Mouse (Mus musculus) kidney, adult 8-10 months (tissue): ENCODE measurements at regions not wholly inside any gene's neighbourhood (a gene's known extent, or its start where the extent isn't known, plus 50 kb on each side); places are given as distances from the start of the nearest gene placed in this dataset.
A peak's percentile ranks its signal among the peaks of the same experiment; 100 is the strongest.

Source experiments
- DNase-seq, 2 experiments: peaks; one replicate each; pipeline ENCODE4 v3.0.0; 2022

GRCm38 (mm10) chr15:36945309-36945708 lies 62.3 kb downstream of the Zfp706 start:
- no peak for DNase-seq

GRCm38 (mm10) chr15:36944556-36945171 lies 62.9 kb downstream of the Zfp706 start:
- DNase-seq, result no peak

- DNase-seq, result no peak
Measured at GRCm38 (mm10) chr15:36943492-36944112, 64.0 kb downstream of the Zfp706 start.

- no peak for DNase-seq
Measured at GRCm38 (mm10) chr15:36942261-36942660, 65.3 kb downstream of the Zfp706 start.

GRCm38 (mm10) chr15:36941741-36942140 lies 65.8 kb downstream of the Zfp706 start:
- DNase-seq, result no peak

- no peak for DNase-seq
Measured at GRCm38 (mm10) chr15:36939608-36940007, 68.0 kb downstream of the Zfp706 start.

- peak in 1 of 2 experiments; percentile 17 for DNase-seq
Measured at GRCm38 (mm10) chr15:36939153-36939552, 68.4 kb downstream of the Zfp706 start.

GRCm38 (mm10) chr15:36938511-36939150 lies 68.9 kb downstream of the Zfp706 start:
- DNase-seq, result peak; percentile 87 to 89

- DNase-seq, result peak in 1 of 2 experiments; percentile 46
Measured at GRCm38 (mm10) chr15:36937757-36938498, 69.6 kb downstream of the Zfp706 start.

GRCm38 (mm10) chr15:36937067-36937657 lies 70.4 kb downstream of the Zfp706 start:
- no peak for DNase-seq

- DNase-seq, result no peak
Measured at GRCm38 (mm10) chr15:36934801-36935200, 72.8 kb downstream of the Zfp706 start.

GRCm38 (mm10) chr15:36933581-36933991 lies 74.0 kb downstream of the Zfp706 start:
- DNase-seq, result peak in 1 of 2 experiments; percentile 34

- DNase-seq, result no peak
Measured at GRCm38 (mm10) chr15:36931460-36931859, 76.1 kb downstream of the Zfp706 start.

GRCm38 (mm10) chr15:36930433-36930832 lies 77.1 kb downstream of the Zfp706 start:
- no peak for DNase-seq

GRCm38 (mm10) chr15:36929786-36930185 lies 77.8 kb downstream of the Zfp706 start:
- DNase-seq, result no peak

- DNase-seq, result no peak
Measured at GRCm38 (mm10) chr15:36929088-36929487, 78.5 kb downstream of the Zfp706 start.

- no peak for DNase-seq
Measured at GRCm38 (mm10) chr15:36928678-36929077, 78.9 kb downstream of the Zfp706 start.

GRCm38 (mm10) chr15:36927436-36927835 lies 80.1 kb downstream of the Zfp706 start:
- no peak for DNase-seq

- peak in 1 of 2 experiments; percentile 49 for DNase-seq
Measured at GRCm38 (mm10) chr15:36924171-36924570, 83.4 kb downstream of the Zfp706 start.

GRCm38 (mm10) chr15:36921384-36921783 lies 86.2 kb downstream of the Zfp706 start:
- DNase-seq, result no peak

GRCm38 (mm10) chr15:36920886-36921285 lies 86.7 kb downstream of the Zfp706 start:
- no peak for DNase-seq

GRCm38 (mm10) chr15:36919704-36920103 lies 87.9 kb downstream of the Zfp706 start:
- DNase-seq, result no peak

- DNase-seq, result no peak
Measured at GRCm38 (mm10) chr15:36919209-36919608, 88.4 kb downstream of the Zfp706 start.
